8 mouse cellular contexts compared by ENCODE assay signal in genomic region chr5:117115193-117115767, GRCm38 (mm10). TPM values are rescaled to one million over a fixed set of nuclear protein-coding genes. Genes with fewer than 3 reads are reported as not detected.
DNase-seq lines count a peak whose midpoint lies in the region; ATAC-seq and TF ChIP-seq lines count a peak whose summit lies in the region.

No protein-coding gene starts in this region.

- peak; percentile 43 to 46 for DNase-seq in right cerebral cortex, postnatal 10 days (ENCODE audit: low spot score in 2 of 2)
- DNase-seq in right cerebral cortex, postnatal 36 days (ENCODE audit: low spot score in 2 of 2): no peak
- DNase-seq in adrenal gland, postnatal 25 days: peak; percentile 42
- peak; percentile 39 for DNase-seq in heart, postnatal 4 days
- no peak for DNase-seq in limb, embryonic 14.5 days (ENCODE audit: low spot score)
- no peak for DNase-seq in midbrain, postnatal 0 days (ENCODE audit: low spot score)
- no peak for DNase-seq in layer of hippocampus, adult 9-11 months

- H3K4me3 ChIP-seq in embryonic fibroblast, embryonic 13.5 days (ENCODE audit: insufficient read depth, low read length): peak overlapping the region; percentile 84
- H3K4me3 ChIP-seq in limb, embryonic 14.5 days (replicated peaks; ENCODE audit: low read length): peak overlapping the region; percentile 94
- peak overlapping the region; percentile 96 for H3K4me3 ChIP-seq in midbrain, postnatal 0 days (ENCODE audit: low read depth, low read length)

- no peaks in the 10 kb centered on the region for H3K27me3 ChIP-seq in limb, embryonic 14.5 days (ENCODE audit: control insufficient read depth, insufficient read depth, low read length)
- no peaks in the 10 kb centered on the region for H3K27me3 ChIP-seq in midbrain, postnatal 0 days (ENCODE audit: insufficient read depth, low read length)

- peak overlapping the region; percentile 81 for H3K9ac ChIP-seq in limb, embryonic 14.5 days (ENCODE audit: low read depth, low read length, severe bottlenecking)
- peak overlapping the region; percentile 91 for H3K9ac ChIP-seq in midbrain, postnatal 0 days (replicated peaks; ENCODE audit: low read length, poor library complexity, severe bottlenecking)

- TF ChIP-seq CTCF in embryonic fibroblast, embryonic 13.5 days (IDR thresholded peaks at IDR 0.05; ENCODE audit: borderline replicate concordance, insufficient read depth, low read length): no peak
- no peak for TF ChIP-seq CTCF in midbrain, postnatal 0 days (IDR thresholded peaks at IDR 0.05)

- WGBS in limb, embryonic 14.5 days: 2% methylated on average over 22 of the region's 43 CpGs
- WGBS in midbrain, postnatal 0 days: under 1% methylated on average over 43 of the region's 43 CpGs

- no peak for TF ChIP-seq POLR2A in embryonic fibroblast, embryonic 13.5 days (IDR thresholded peaks at IDR 0.05; ENCODE audit: low read depth, low read length)
- no peak for TF ChIP-seq POLR2A in limb, embryonic 14.5 days (IDR thresholded peaks at IDR 0.05; ENCODE audit: borderline replicate concordance, extremely low read depth, insufficient read depth, insufficient read length)

- peaks cover 27% of the 10 kb centered on the region for H3K36me3 ChIP-seq in limb, embryonic 14.5 days (ENCODE audit: control insufficient read depth, insufficient read depth, low read length)
- H3K36me3 ChIP-seq in midbrain, postnatal 0 days (ENCODE audit: insufficient read depth, low read length): peaks cover 16% of the 10 kb centered on the region; the same call in 1 of the 2 replicates

- peak overlapping the region; percentile 93 for H3K4me2 ChIP-seq in limb, embryonic 14.5 days (replicated peaks; ENCODE audit: low read depth, low read length, severe bottlenecking)
- H3K4me2 ChIP-seq in midbrain, postnatal 0 days (ENCODE audit: low read depth, low read length, poor library complexity, severe bottlenecking): peak overlapping the region; percentile 95

- no peaks in the 10 kb centered on the region for H3K9me3 ChIP-seq in limb, embryonic 14.5 days (ENCODE audit: control insufficient read depth, low read length)
- H3K9me3 ChIP-seq in midbrain, postnatal 0 days (ENCODE audit: low read length): no peaks in the 10 kb centered on the region

- peak overlapping the region; percentile 24; the same call in 1 of the 2 replicates for H3K27ac ChIP-seq in embryonic fibroblast, embryonic 13.5 days (ENCODE audit: insufficient read depth, low read length)
- peak overlapping the region; percentile 83 for H3K27ac ChIP-seq in limb, embryonic 14.5 days (replicated peaks; ENCODE audit: low read depth, low read length)
- H3K27ac ChIP-seq in midbrain, postnatal 0 days (ENCODE audit: low read depth, low read length): peak overlapping the region; percentile 87

- 0 out of 2 replicates have a peak, but pooled peaks have one; percentile 1 for ATAC-seq in limb, embryonic 14.5 days (ENCODE audit: low FRiP score, low read depth)
- ATAC-seq in midbrain, postnatal 0 days (ENCODE audit: low FRiP score): no peak; the same call in 1 of the 2 replicates

- H3K4me1 ChIP-seq in embryonic fibroblast, embryonic 13.5 days (ENCODE audit: control insufficient read depth, insufficient read depth, low read length): peaks cover 3% of the 10 kb centered on the region; the same call in 1 of the 2 replicates
- H3K4me1 ChIP-seq in limb, embryonic 14.5 days (ENCODE audit: control insufficient read depth, insufficient read depth, low read length): 0 out of 2 replicates have a peak, but pooled peaks cover 3% of the 10 kb centered on the region
- H3K4me1 ChIP-seq in midbrain, postnatal 0 days (ENCODE audit: insufficient read depth, low read length): no peaks in the 10 kb centered on the region

RNA-seq across cellular contexts. Expression of gene Suds3, which starts 0.6 kb away (rescaled TPM):
- total RNA-seq in adrenal gland, postnatal 25 days (2021): 119 and 125 TPM in 2 replicates
- 55.7 and 72.1 TPM in 2 replicates for polyA plus RNA-seq in embryonic fibroblast, embryonic 13.5 days (2011; ENCODE audit: insufficient read length, low read depth, missing spikeins)
- 10 to 100 TPM; 68.6 to 80.3 TPM for total RNA-seq in heart, postnatal 4 days (2021)
- polyA plus RNA-seq in limb, embryonic 14.5 days (2012; rRNA removed): 74.7 and 91.8 TPM in 2 replicates
- polyA plus RNA-seq in limb, embryonic 14.5 days (2014; fragmentation: Nextera tagmentation; extraction: Ambion mirVana): 43.8 and 46.3 TPM in 2 replicates
- 91.5 and 95.0 TPM in 2 replicates for total RNA-seq in midbrain, postnatal 0 days (2014; rRNA removed)
- polyA plus RNA-seq in midbrain, postnatal 0 days (2015; fragmentation: Nextera tagmentation; extraction: Ambion mirVana): 63.9 and 70.9 TPM in 2 replicates

RNA-seq across cellular contexts. Expression of gene Taok3, which starts 4.6 kb away (rescaled TPM):
- 35.0 and 51.8 TPM in 2 replicates for total RNA-seq in adrenal gland, postnatal 25 days (2021)
- polyA plus RNA-seq in embryonic fibroblast, embryonic 13.5 days (2011; ENCODE audit: insufficient read length, low read depth, missing spikeins): 25.1 and 33.9 TPM in 2 replicates
- 10 to 100 TPM in 1 of 2 experiments, 1 to 10 TPM in 1; 8.6 to 10.5 TPM for total RNA-seq in heart, postnatal 4 days (2021)
- polyA plus RNA-seq in limb, embryonic 14.5 days (2012; rRNA removed): 7.1 and 7.4 TPM in 2 replicates
- polyA plus RNA-seq in limb, embryonic 14.5 days (2014; fragmentation: Nextera tagmentation; extraction: Ambion mirVana): 14.3 and 15.8 TPM in 2 replicates
- total RNA-seq in midbrain, postnatal 0 days (2014; rRNA removed): 30.1 and 35.5 TPM in 2 replicates
- 61.9 and 65.1 TPM in 2 replicates for polyA plus RNA-seq in midbrain, postnatal 0 days (2015; fragmentation: Nextera tagmentation; extraction: Ambion mirVana)

Comparison
In these comparisons a context has a peak if more than half of its experiments do, and no peak if none do; other contexts are left out.
1. DNase-seq: peak in right cerebral cortex, postnatal 10 days (2 of 2), adrenal gland, postnatal 25 days (single experiment) and heart, postnatal 4 days (single experiment); none in right cerebral cortex, postnatal 36 days (0 of 2), limb, embryonic 14.5 days (single experiment), midbrain, postnatal 0 days (single experiment) and layer of hippocampus, adult 9-11 months (single experiment).
2. H3K27ac ChIP-seq: peak in every context shown above with its lines; median percentile 87 in midbrain, postnatal 0 days; 83 in limb, embryonic 14.5 days; 24 in embryonic fibroblast, embryonic 13.5 days.
3. Peak in every context shown above with its lines, with median percentiles within 50 percentile points of each other: H3K4me3 ChIP-seq.